Mouse (Mus musculus): ENCODE results near the gene Arid1b. TPM values are rescaled to one million over a fixed set of nuclear protein-coding genes. Genes with fewer than 3 reads are reported as not detected.

The Arid1b gene
- polyA plus RNA-seq, 1 experiment: 99.0 TPM

GRCm38 (mm10) chr17:5204103-5204665, 210.1 kb downstream of the Arid1b start:
- H3K27me3 ChIP-seq (ENCODE audit: control insufficient read depth, insufficient read depth, low read length): no peaks in the 10 kb centered on the region
- no peaks in the 10 kb centered on the region for H3K4me1 ChIP-seq (replicated peaks; ENCODE audit: control insufficient read depth, insufficient read depth, low read length)
- TF ChIP-seq CTCF (IDR thresholded peaks at IDR 0.05; ENCODE audit: borderline replicate concordance, control insufficient read depth, extremely low read depth, insufficient read depth, low read length, poor library complexity) (no peak), POLR2A (IDR thresholded peaks at IDR 0.05; ENCODE audit: control insufficient read depth, extremely low read depth, insufficient read depth, low read length, poor library complexity) (no peak)
- no peak overlapping the region for H3K4me3 ChIP-seq (ENCODE audit: control insufficient read depth, insufficient read depth, low read length)
- H3K27ac ChIP-seq (ENCODE audit: control insufficient read depth, insufficient read depth, low read length): no peak overlapping the region
- no peak for DNase-seq
- H3K36me3 ChIP-seq (ENCODE audit: control insufficient read depth, insufficient read depth, low read length): no peaks in the 10 kb centered on the region
- 87% methylated on average over 9 of the region's 9 CpGs for WGBS

DNA sequence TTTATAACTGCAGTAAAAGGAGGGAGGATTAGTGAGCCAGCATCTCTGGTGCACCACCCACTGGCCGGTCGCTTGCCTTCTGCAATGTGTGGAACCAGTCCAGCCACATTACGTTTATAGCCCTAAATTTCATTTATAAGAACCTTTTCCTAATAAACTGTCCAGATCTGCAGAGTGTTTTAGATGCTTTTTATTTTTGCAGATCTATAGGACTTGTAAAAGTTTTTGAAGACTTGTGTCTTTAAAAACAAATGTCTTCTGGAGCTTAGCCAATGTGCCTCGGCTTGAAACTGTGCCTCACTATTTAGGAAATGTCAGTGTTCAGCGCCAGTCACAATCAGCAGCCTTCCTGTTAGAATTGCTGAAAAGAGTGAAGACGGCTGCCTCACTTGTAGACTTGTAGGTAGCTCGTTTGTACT, 211.0 kb downstream of the Arid1b start:
- H3K4me3 ChIP-seq (ENCODE audit: control insufficient read depth, insufficient read depth, low read length): no peak overlapping the region
- no peak for DNase-seq
- TF ChIP-seq CTCF (IDR thresholded peaks at IDR 0.05; ENCODE audit: borderline replicate concordance, control insufficient read depth, extremely low read depth, insufficient read depth, low read length, poor library complexity): no peak
- no peak for TF ChIP-seq POLR2A (IDR thresholded peaks at IDR 0.05; ENCODE audit: control insufficient read depth, extremely low read depth, insufficient read depth, low read length, poor library complexity)
- H3K36me3 ChIP-seq (ENCODE audit: control insufficient read depth, insufficient read depth, low read length): no peaks in the 10 kb centered on the region
- H3K27me3 ChIP-seq (ENCODE audit: control insufficient read depth, insufficient read depth, low read length): no peaks in the 10 kb centered on the region
- WGBS: 77% methylated on average over 7 of the region's 7 CpGs
- H3K4me1 ChIP-seq (replicated peaks; ENCODE audit: control insufficient read depth, insufficient read depth, low read length): no peaks in the 10 kb centered on the region
- no peak overlapping the region for H3K27ac ChIP-seq (ENCODE audit: control insufficient read depth, insufficient read depth, low read length)

- Histone ChIP-seq H3K4me1 (replicated peaks; ENCODE audit: control insufficient read depth, insufficient read depth, low read length) (no peaks in the 10 kb centered on the region), H3K4me3 (ENCODE audit: control insufficient read depth, insufficient read depth, low read length) (no peak overlapping the region), H3K36me3 (ENCODE audit: control insufficient read depth, insufficient read depth, low read length) (no peaks in the 10 kb centered on the region), H3K27ac (ENCODE audit: control insufficient read depth, insufficient read depth, low read length) (no peak overlapping the region), H3K27me3 (ENCODE audit: control insufficient read depth, insufficient read depth, low read length) (no peaks in the 10 kb centered on the region)
- 77% methylated on average over 9 of the region's 9 CpGs for WGBS
- no peak for TF ChIP-seq POLR2A (IDR thresholded peaks at IDR 0.05; ENCODE audit: control insufficient read depth, extremely low read depth, insufficient read depth, low read length, poor library complexity)
- TF ChIP-seq CTCF (IDR thresholded peaks at IDR 0.05; ENCODE audit: borderline replicate concordance, control insufficient read depth, extremely low read depth, insufficient read depth, low read length, poor library complexity): no peak
- no peak for DNase-seq
Measured at GRCm38 (mm10) chr17:5206731-5207130, 212.6 kb downstream of the Arid1b start.

DNA sequence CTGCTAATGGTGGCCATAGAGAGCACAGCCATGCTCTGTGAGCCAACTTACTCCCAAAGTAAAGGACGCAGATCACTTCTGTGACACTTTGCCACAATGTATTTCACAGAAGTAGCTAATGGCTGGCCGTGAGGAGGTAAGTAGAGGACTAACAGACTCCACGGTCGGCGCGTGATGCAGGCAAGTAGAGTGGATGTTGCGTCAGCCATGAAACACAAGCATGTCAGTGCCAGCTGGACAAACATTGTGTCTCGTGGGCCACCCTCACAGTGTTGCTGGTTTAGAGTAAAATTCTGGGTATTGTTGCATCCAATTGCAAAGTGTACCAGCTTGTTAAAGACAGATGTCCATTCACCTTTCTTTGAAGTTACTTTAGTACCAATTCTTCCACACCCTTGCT, 213.7 kb downstream of the Arid1b start:
- Histone ChIP-seq H3K4me1 (replicated peaks; ENCODE audit: control insufficient read depth, insufficient read depth, low read length) (no peaks in the 10 kb centered on the region), H3K27me3 (ENCODE audit: control insufficient read depth, insufficient read depth, low read length) (no peaks in the 10 kb centered on the region), H3K4me3 (ENCODE audit: control insufficient read depth, insufficient read depth, low read length) (no peak overlapping the region), H3K36me3 (ENCODE audit: control insufficient read depth, insufficient read depth, low read length) (no peaks in the 10 kb centered on the region), H3K27ac (ENCODE audit: control insufficient read depth, insufficient read depth, low read length) (no peak overlapping the region)
- no peak for TF ChIP-seq CTCF (IDR thresholded peaks at IDR 0.05; ENCODE audit: borderline replicate concordance, control insufficient read depth, extremely low read depth, insufficient read depth, low read length, poor library complexity)
- no peak for TF ChIP-seq POLR2A (IDR thresholded peaks at IDR 0.05; ENCODE audit: control insufficient read depth, extremely low read depth, insufficient read depth, low read length, poor library complexity)
- 98% methylated on average over 8 of the region's 8 CpGs for WGBS
- DNase-seq: no peak

- Histone ChIP-seq H3K4me1 (replicated peaks; ENCODE audit: control insufficient read depth, insufficient read depth, low read length) (no peaks in the 10 kb centered on the region), H3K4me3 (ENCODE audit: control insufficient read depth, insufficient read depth, low read length) (no peak overlapping the region), H3K36me3 (ENCODE audit: control insufficient read depth, insufficient read depth, low read length) (no peaks in the 10 kb centered on the region), H3K27me3 (ENCODE audit: control insufficient read depth, insufficient read depth, low read length) (no peaks in the 10 kb centered on the region), H3K27ac (ENCODE audit: control insufficient read depth, insufficient read depth, low read length) (no peak overlapping the region)
- 75% methylated on average over 3 of the region's 3 CpGs for WGBS
- no peak for TF ChIP-seq CTCF (IDR thresholded peaks at IDR 0.05; ENCODE audit: borderline replicate concordance, control insufficient read depth, extremely low read depth, insufficient read depth, low read length, poor library complexity)
- no peak for TF ChIP-seq POLR2A (IDR thresholded peaks at IDR 0.05; ENCODE audit: control insufficient read depth, extremely low read depth, insufficient read depth, low read length, poor library complexity)
- DNase-seq: no peak
Measured at GRCm38 (mm10) chr17:5208362-5208761, 214.2 kb downstream of the Arid1b start.

DNA sequence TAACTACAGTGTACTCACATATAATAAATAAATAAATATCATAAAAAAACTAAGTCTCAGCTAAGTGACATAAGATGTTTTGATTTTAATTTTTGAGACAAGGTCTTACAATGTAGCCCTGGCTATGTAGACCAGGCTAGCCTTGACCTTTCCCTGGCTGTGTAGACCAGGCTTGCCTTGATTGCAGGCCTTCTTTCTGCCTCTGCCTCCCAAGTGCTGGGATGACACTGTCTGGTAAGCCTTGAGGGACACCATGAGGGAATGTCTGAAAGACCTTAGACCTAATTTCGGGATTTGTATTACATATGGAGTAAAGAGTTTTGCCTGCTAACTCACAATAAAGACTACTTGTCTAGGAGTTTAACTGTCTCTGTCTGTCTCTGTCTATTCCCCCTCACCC, 214.9 kb downstream of the Arid1b start:
- H3K4me1 ChIP-seq (replicated peaks; ENCODE audit: control insufficient read depth, insufficient read depth, low read length): 0 out of 2 replicates have a peak, but pooled peaks cover 2% of the 10 kb centered on the region
- H3K36me3 ChIP-seq (ENCODE audit: control insufficient read depth, insufficient read depth, low read length): no peaks in the 10 kb centered on the region
- no peak overlapping the region for H3K4me3 ChIP-seq (ENCODE audit: control insufficient read depth, insufficient read depth, low read length)
- WGBS: 100% methylated on average over 1 of the region's 1 CpGs
- DNase-seq: no peak
- no peak overlapping the region for H3K27ac ChIP-seq (ENCODE audit: control insufficient read depth, insufficient read depth, low read length)
- no peaks in the 10 kb centered on the region for H3K27me3 ChIP-seq (ENCODE audit: control insufficient read depth, insufficient read depth, low read length)
- TF ChIP-seq CTCF (IDR thresholded peaks at IDR 0.05; ENCODE audit: borderline replicate concordance, control insufficient read depth, extremely low read depth, insufficient read depth, low read length, poor library complexity): no peak
- no peak for TF ChIP-seq POLR2A (IDR thresholded peaks at IDR 0.05; ENCODE audit: control insufficient read depth, extremely low read depth, insufficient read depth, low read length, poor library complexity)
